Mouse (Mus musculus) cerebellum, adult 2 months (tissue): ENCODE measurements around the gene Clic4.

ENCODE experiments used
- CTCF ChIP-seq: fragments of 200-500 bp; IDR thresholded peaks from 2 replicates; pipeline ENCODE4 v1.5.1; 2011; ENCODE audit warnings: low read depth, mild to moderate bottlenecking, control low read depth, low read length, moderate library complexity, borderline replicate concordance; ENCODE audit not compliant: insufficient read depth
- POLR2A ChIP-seq: fragments of 200-500 bp; IDR thresholded peaks from 2 replicates; pipeline ENCODE4 v1.6.1; 2011; ENCODE audit warnings: low read length, control low read depth, borderline replicate concordance; ENCODE audit not compliant: insufficient read depth

DNA sequence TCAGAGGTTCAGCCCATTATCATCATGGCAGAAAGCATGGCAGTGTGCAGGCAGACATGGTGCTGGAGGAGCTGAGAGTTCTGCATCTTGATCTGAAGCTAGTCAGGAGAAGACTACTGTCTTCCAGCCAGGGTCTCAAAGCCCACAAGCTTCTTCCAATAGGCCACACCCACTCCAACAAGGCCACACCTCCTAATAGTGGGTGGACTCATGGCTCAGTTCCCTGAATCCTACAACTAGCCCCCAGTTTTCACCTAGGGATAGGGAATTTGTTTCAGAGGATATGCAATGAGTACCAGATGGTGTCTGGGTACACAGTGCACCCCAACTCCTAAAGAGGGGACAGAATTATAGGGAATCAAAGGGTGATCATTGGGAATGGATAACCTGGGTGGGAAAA lies 24.0 kb upstream of the Clic4 start:
- TF ChIP-seq CTCF (no peak), POLR2A (no peak)
